Mouse (Mus musculus) heart, embryonic 12.5 days (tissue): ENCODE results near the gene Fut7. TPM values are rescaled to one million over a fixed set of nuclear protein-coding genes. Genes with fewer than 3 reads are reported as not detected.

Experiments
- ATAC-seq: fragments of 200-750 bp; cut with Nextera tagmentation; 2 replicates; pipeline ENCODE4 v1.8.0; 2017; ENCODE audit warnings: moderate TSS enrichment, moderate library complexity; ENCODE audit not compliant: insufficient number of reproducible peaks, low FRiP score
- H3K27ac ChIP-seq: fragments of 300-500 bp; sonication (generic); 2 replicates; pipeline ENCODE4 v1.5.1; 2016; ENCODE audit warnings: mild to moderate bottlenecking, moderate library complexity; ENCODE audit not compliant: poor library complexity, severe bottlenecking
- H3K27me3 ChIP-seq: fragments of 300-500 bp; sonication (generic); replicated peaks from 2 replicates; pipeline ENCODE4 v1.6.1; 2016; ENCODE audit warnings: mild to moderate bottlenecking, moderate library complexity
- H3K36me3 ChIP-seq: fragments of 300-500 bp; sonication (generic); 2 replicates; pipeline ENCODE4 v1.6.1; 2016; ENCODE audit warnings: mild to moderate bottlenecking, moderate library complexity
- H3K4me1 ChIP-seq: fragments of 300-500 bp; sonication (generic); replicated peaks from 2 replicates; pipeline ENCODE4 v1.6.1; 2016; ENCODE audit warnings: mild to moderate bottlenecking
- H3K4me2 ChIP-seq: fragments of 300-500 bp; sonication (generic); 2 replicates; pipeline ENCODE4 v1.6.1; 2016; ENCODE audit warnings: mild to moderate bottlenecking, moderate library complexity
- H3K4me3 ChIP-seq: fragments of 300-500 bp; sonication (generic); 2 replicates; pipeline ENCODE4 v1.5.1; 2016; ENCODE audit warnings: mild to moderate bottlenecking
- H3K9ac ChIP-seq: fragments of 300-500 bp; sonication (generic); 2 replicates; pipeline ENCODE4 v1.6.1; 2016; ENCODE audit warnings: mild to moderate bottlenecking, moderate library complexity
- H3K9me3 ChIP-seq: fragments of 300-500 bp; sonication (generic); replicated peaks from 2 replicates; pipeline ENCODE4 v1.6.1; 2016; ENCODE audit warnings: mild to moderate bottlenecking, moderate library complexity
- WGBS: fragments of 180-500 bp; shearing (Covaris S2); methylation state at CpG from one replicate; pipeline ENCODE4 v1.1.7; 2016; 5-methylcytosine and 5-hydroxymethylcytosine counted together
- microRNA-seq: library from miRNA; unstranded; fragments of <30 nt; microRNA quantifications from one replicate; pipeline ENCODE4, GENCODE M21; 2017
- polyA plus RNA-seq: library from polyadenylated mRNA; unstranded; fragments of >200 nt; fragmentation: Nextera tagmentation; extraction: Ambion mirVana; gene quantifications from 2 replicates; pipeline ENCODE4 v1.2.1, GENCODE M21; 2016

The Fut7 gene
- polyA plus RNA-seq, 1 experiment from 2014 or later: not detected

DNA sequence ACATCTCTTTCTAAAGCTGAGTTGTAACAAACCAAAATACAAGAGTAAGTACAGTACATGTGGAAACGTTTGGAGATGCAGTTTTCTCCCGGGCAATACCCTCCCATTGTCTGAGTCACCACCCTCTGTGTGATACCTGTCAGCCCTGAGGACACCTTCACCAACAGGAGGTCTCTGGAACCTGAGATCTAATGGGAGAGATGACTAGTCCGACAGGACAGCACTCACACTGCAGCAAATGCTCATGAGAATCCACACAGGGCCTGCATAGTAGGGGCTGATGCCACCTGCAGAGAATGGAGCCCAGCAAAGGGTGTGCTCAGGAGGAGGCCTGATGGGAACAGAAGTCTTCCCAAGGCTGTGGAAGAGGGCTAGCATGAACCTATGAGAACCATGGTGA is 38.3 kb downstream of the Fut7 start:
- Histone ChIP-seq H3K4me1 (peaks cover 25% of the 10 kb centered on the region), H3K9me3 (no peaks in the 10 kb centered on the region), H3K4me2 (peak overlapping the region; percentile 88), H3K36me3 (peaks cover 7% of the 10 kb centered on the region; the same call in 1 of the 2 replicates), H3K27me3 (no peaks in the 10 kb centered on the region), H3K4me3 (peak overlapping the region; percentile 72), H3K27ac (peak overlapping the region; percentile 46; the same call in 1 of the 2 replicates), H3K9ac (peak overlapping the region; percentile 12; the same call in 1 of the 2 replicates)
- 25% methylated on average over 3 of the region's 3 CpGs for WGBS
- no peak for ATAC-seq

DNA sequence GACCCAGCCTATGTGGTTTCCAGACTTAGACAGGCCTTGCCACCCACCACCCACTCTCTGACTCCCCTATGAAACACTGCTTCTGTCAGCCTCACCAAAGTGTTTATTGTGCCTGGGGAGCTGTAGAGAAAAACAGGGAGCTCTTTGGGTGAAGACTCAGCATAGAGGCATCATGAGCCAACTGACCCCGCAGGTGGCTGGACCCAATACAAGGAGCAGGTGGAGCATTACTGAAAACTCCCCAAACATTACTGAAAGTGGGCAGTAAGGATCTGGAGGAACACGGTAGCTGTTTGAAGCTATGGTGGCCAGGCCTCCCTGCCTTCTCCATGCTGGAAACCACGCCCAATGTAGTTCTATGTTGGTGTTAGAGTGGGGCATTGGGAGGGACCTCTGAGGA is 40.6 kb downstream of the Fut7 start:
- Histone ChIP-seq H3K27ac (no peak overlapping the region), H3K4me2 (no peak overlapping the region), H3K27me3 (no peaks in the 10 kb centered on the region), H3K4me1 (peaks cover 38% of the 10 kb centered on the region), H3K36me3 (0 out of 2 replicates have a peak, but pooled peaks cover under 1% of the 10 kb centered on the region), H3K4me3 (no peak overlapping the region), H3K9ac (no peak overlapping the region), H3K9me3 (no peaks in the 10 kb centered on the region)
- no peak for ATAC-seq
- WGBS: 72% methylated on average over 3 of the region's 3 CpGs

DNA sequence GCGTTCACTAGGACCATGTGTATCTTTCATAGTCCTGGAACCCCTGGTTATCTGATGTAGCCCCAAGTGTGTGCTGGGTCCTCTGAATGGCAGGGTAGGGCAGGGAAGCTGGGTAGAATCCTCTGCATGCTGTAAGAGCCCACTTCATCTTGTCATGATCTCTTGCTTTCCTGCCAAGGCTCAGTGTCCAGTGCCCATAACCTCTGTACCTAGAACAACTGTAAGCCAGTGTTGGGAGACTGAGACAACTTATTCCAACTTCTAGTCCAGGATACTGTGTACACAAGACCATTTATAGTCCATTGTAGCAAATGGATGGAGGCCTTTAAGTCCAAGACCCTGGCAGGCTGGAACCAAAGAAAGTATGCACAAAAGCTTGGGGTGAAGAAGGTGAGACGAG is 42.2 kb downstream of the Fut7 start:
- Histone ChIP-seq H3K9ac (no peak overlapping the region), H3K27me3 (no peaks in the 10 kb centered on the region), H3K4me3 (no peak overlapping the region), H3K4me2 (no peak overlapping the region), H3K9me3 (no peaks in the 10 kb centered on the region), H3K27ac (no peak overlapping the region), H3K4me1 (peaks cover 36% of the 10 kb centered on the region), H3K36me3 (no peaks in the 10 kb centered on the region)
- no peak for ATAC-seq
- 81% methylated on average over 2 of the region's 2 CpGs for WGBS

DNA sequence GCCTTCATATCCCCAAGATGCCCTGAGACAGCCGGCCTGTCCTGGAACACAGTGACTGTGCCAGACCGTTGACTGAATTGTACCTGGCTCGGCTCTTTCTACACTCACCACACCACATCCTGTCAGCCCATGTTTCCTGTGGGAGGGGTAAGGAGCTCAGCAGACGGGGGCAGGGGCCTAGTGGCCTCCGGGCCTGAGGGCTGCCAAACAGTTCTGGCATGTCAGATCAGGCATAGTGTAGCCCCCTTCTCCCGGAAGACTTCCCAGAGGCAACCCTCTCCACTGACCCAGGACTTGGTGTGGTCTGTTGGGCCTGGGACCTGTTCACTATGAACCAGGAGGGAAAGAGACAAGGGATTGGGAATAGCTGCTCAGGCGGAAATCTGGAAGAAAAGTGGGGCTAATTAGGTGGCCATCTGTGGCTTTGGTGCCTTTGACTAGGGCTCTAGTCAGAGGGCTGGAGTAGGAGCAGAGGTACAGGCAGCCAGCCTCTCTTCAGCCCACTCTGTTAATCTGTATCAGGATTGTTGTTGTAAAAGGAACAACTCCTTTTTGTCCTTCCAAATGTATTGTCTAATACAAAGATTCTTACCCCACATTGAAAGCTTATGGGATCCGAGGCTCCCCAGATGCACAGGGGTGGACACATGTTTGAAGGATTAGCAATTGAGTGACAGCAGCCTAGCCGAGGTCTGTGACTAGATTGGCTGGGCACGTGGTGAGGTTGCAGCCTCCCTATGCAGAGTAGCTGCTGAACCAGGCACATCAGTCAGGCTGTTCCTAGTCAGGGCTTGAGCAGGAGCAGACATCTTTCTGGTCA is 43.0 kb downstream of the Fut7 start:
- Histone ChIP-seq H3K4me2 (no peak overlapping the region), H3K27me3 (no peaks in the 10 kb centered on the region), H3K9ac (no peak overlapping the region), H3K36me3 (no peaks in the 10 kb centered on the region), H3K9me3 (no peaks in the 10 kb centered on the region), H3K27ac (no peak overlapping the region), H3K4me1 (peaks cover 34% of the 10 kb centered on the region), H3K4me3 (no peak overlapping the region)
- no peak for ATAC-seq
- WGBS: 45% methylated on average over 10 of the region's 10 CpGs

DNA sequence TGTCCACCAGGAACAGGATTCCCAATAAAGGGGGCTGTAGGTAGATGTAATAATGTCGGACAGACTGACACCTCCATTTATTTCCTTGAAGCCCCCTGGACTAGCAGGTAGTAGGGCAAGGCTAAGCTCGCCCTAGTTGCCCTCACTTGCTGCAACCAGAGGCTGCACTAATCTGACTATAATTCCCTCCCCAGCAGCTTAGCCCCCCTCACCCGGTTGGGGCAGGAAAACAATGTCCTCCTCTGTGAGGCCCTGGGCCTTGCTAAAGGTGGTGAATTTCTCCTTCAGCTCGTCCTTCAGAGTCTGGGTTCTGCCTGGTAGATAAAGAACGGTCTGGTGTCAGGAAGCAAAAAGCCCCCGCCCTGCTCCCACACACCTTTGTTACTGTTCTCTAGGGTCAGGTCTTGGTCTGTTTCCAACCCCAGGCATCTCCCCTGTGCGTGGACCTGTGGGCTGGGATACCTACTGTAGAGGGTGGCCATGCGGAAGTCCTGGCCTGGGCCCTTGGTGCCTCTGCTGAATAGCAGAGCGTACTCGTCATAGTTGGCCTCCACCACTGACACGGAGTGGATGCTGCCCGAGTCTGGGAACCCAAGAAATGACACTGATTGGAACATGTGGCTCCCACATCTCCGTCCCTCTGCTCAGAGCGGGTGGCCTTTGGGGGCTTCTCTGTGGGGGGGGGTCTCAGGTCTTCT is 44.7 kb downstream of the Fut7 start:
- no peaks in the 10 kb centered on the region for H3K36me3 ChIP-seq
- H3K9ac ChIP-seq: no peak overlapping the region
- no peak overlapping the region for H3K4me3 ChIP-seq
- H3K27ac ChIP-seq: no peak overlapping the region
- 63% methylated on average over 14 of the region's 14 CpGs for WGBS
- H3K4me1 ChIP-seq: peaks cover 29% of the 10 kb centered on the region
- H3K4me2 ChIP-seq: no peak overlapping the region
- no peak for ATAC-seq
- no peaks in the 10 kb centered on the region for H3K27me3 ChIP-seq
- H3K9me3 ChIP-seq: no peaks in the 10 kb centered on the region

DNA sequence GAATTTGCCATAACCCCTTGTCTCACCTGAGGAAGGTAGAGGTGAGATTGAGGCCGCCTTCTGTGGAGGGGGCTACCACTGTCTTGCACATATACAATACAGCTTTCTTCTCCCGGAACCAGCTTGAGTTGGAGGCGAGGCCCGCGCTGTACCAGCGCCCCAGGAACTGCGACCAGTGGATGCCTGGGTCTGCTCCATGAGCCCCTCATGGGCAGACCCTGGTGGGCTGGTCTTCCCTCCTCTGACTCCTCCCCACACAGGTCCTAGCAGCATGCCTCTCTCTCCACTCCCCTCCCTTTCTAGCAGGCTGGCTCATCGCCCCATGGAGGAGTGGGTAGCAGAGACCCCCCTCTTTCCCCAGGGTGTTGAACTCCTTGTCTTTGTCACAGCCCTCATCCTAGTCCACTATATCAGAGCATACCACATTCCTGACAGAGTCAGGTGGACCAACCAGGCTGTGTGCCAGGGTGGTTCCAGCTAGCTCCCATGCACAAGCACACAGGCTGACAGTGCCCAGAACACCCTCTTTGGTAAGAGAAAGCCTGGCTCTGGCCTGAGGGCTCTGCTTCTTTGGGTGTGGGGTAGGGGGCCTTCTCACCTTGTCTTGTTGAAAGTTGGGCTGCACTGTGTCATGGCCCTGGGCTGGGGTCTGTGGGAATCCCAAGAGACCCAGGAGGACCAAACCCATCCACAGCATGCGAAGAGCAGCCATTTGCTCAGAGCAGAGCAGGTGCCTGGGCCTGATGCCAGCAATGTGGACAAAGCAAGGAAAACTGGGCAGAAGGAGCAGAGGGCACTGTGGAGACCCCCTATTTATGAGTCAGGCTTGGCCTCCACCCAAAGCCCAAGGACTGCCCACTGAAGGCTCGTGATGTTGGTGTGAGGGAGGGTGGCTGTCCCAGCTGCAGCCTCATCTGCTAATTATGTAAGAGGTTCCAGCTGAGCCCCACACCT is 46.2 kb downstream of the Fut7 start:
- WGBS: 72% methylated on average over 10 of the region's 10 CpGs
- Histone ChIP-seq H3K9ac (no peak overlapping the region), H3K9me3 (no peaks in the 10 kb centered on the region), H3K4me3 (no peak overlapping the region), H3K27me3 (no peaks in the 10 kb centered on the region), H3K36me3 (no peaks in the 10 kb centered on the region), H3K4me1 (peaks cover 32% of the 10 kb centered on the region), H3K4me2 (no peak overlapping the region), H3K27ac (no peak overlapping the region)
- ATAC-seq: peak; percentile 25; the same call in 1 of the 2 replicates

DNA sequence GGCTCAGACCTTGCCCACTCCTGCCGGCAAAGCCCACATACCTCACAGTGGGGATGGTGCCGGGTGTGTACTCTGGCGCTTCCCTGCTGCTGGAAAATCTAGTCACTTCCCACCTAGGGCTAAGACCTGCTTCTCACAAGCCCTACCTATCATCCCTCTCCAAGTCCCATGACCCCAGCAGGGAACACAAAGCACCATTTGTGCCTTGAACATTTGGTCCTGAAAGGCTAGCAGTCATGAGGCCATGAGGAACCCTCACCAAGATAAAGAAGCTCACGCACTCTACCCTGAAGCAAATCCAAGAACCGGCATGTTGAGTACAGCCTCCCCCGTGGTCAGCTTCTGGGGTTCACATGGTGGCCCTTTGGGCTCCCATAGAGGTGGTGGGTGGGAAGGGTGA is 46.9 kb downstream of the Fut7 start, which contains the start of gene Ptgds:
Ptgds (minus strand) TSS at position 78 of the 400 bp plus-strand sequence.
- Histone ChIP-seq H3K4me1 (peaks cover 32% of the 10 kb centered on the region), H3K4me3 (no peak within 1 kb of the TSS), H3K4me2 (no peak within 1 kb of the TSS), H3K27me3 (no peaks in the 10 kb centered on the region; the same call in 1 of the 2 replicates), H3K9me3 (no peaks in the 10 kb centered on the region), H3K27ac (no peak within 1 kb of the TSS), H3K9ac (no peak within 1 kb of the TSS), H3K36me3 (no peaks in the 10 kb centered on the region)
- WGBS: 33% methylated on average over 6 of the region's 6 CpGs
- ATAC-seq: no peak

DNA sequence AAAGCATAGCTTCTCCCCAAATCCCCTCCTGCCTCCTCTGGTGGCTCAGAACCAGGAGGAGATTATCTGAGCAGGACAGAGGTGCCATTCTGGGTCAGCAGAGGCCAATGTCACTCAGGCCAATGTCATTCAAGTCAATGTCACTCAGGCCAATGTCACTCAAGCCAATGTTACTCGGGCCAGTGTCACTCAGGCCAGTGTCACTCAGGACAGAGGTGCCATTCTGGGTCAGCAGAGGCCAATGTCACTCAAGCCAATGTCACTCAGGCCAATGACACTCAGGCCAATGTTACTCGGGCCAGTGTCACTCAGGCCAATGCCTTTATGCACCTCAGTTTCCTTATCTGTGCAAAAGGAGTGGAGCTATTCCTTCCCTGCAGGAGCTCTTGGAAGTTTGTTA is 49.5 kb downstream of the Fut7 start:
- H3K36me3 ChIP-seq: no peaks in the 10 kb centered on the region
- H3K27me3 ChIP-seq: peaks cover 3% of the 10 kb centered on the region
- peaks cover 25% of the 10 kb centered on the region for H3K4me1 ChIP-seq
- ATAC-seq: no peak
- no peak overlapping the region for H3K9ac ChIP-seq
- no peaks in the 10 kb centered on the region for H3K9me3 ChIP-seq
- no peak overlapping the region for H3K4me3 ChIP-seq
- 68% methylated on average over 2 of the region's 2 CpGs for WGBS
- H3K27ac ChIP-seq: no peak overlapping the region
- H3K4me2 ChIP-seq: no peak overlapping the region

Small RNAs within 50 kb of the gene (microRNA-seq; reads per million reads assigned to microRNA genes)
- not detected for gene Mir3087

Other genes with a start within 250 kb of the Fut7 start
- 10.8 and 12.8 TPM in 2 replicates for gene Nrarp, start 242.5 kb upstream of the Fut7 start, polyA plus RNA-seq
- gene Tor4a, start 226.4 kb upstream of the Fut7 start, polyA plus RNA-seq: 6.6 and 7.0 TPM in 2 replicates
- 73.3 and 74.4 TPM in 2 replicates for gene Nelfb, start 211.8 kb upstream of the Fut7 start, polyA plus RNA-seq
- not detected in 2 replicates for gene Stpg3, start 208.6 kb upstream of the Fut7 start, polyA plus RNA-seq
- gene Fam166a, start 204.5 kb upstream of the Fut7 start, polyA plus RNA-seq: not detected in 2 replicates
- 388 and 392 TPM in 2 replicates for gene Tubb4b, start 198.6 kb upstream of the Fut7 start, polyA plus RNA-seq
- not detected in 2 replicates for gene Slc34a3, start 188.9 kb upstream of the Fut7 start, polyA plus RNA-seq
- gene Rnf224, start 186.5 kb upstream of the Fut7 start, polyA plus RNA-seq: not detected in 2 replicates
- gene Rnf208, start 181.0 kb upstream of the Fut7 start, polyA plus RNA-seq: 6.5 and 7.6 TPM in 2 replicates
- not detected in 2 replicates for gene Cysrt1, start 180.8 kb upstream of the Fut7 start, polyA plus RNA-seq
- gene AL732309.1, start 176.4 kb upstream of the Fut7 start, polyA plus RNA-seq: 2.6 and 3.2 TPM in 2 replicates
- gene Tmem203, start 167.8 kb upstream of the Fut7 start, polyA plus RNA-seq: 18.3 and 19.1 TPM in 2 replicates
- 4.9 and 5.1 TPM in 2 replicates for gene Tprn, start 160.6 kb upstream of the Fut7 start, polyA plus RNA-seq
- gene Ssna1, start 150.8 kb upstream of the Fut7 start, polyA plus RNA-seq: 131 and 133 TPM in 2 replicates
- gene Anapc2, start 150.8 kb upstream of the Fut7 start, polyA plus RNA-seq: 83.4 and 87.7 TPM in 2 replicates
- not detected in 2 replicates for gene Tmem210, start 135.1 kb upstream of the Fut7 start, polyA plus RNA-seq
- gene Lrrc26, start 133.4 kb upstream of the Fut7 start, polyA plus RNA-seq: not detected in 2 replicates
- 0.44 TPM in 1 of 2 replicates, not detected in the other for gene Grin1, start 104.1 kb upstream of the Fut7 start, polyA plus RNA-seq
- 34.0 and 40.9 TPM in 2 replicates for gene Man1b1, start 90.9 kb upstream of the Fut7 start, polyA plus RNA-seq
- gene Dpp7, start 66.9 kb upstream of the Fut7 start, polyA plus RNA-seq: 11.3 TPM in 2 replicates
- gene Uap1l1, start 57.6 kb upstream of the Fut7 start, polyA plus RNA-seq: 10.7 and 11.2 TPM in 2 replicates
- gene Sapcd2, start 50.9 kb upstream of the Fut7 start, polyA plus RNA-seq: 18.5 and 20.0 TPM in 2 replicates
- 0.18 and 0.44 TPM in 2 replicates for gene Entpd2, start 27.4 kb upstream of the Fut7 start, polyA plus RNA-seq
- 22.3 and 22.4 TPM in 2 replicates for gene Npdc1, start 23.9 kb upstream of the Fut7 start, polyA plus RNA-seq
- 4.8 and 5.0 TPM in 2 replicates for gene Abca2, start 5.4 kb downstream of the Fut7 start, polyA plus RNA-seq
- gene Clic3, start 33.6 kb downstream of the Fut7 start, polyA plus RNA-seq: 1.1 and 1.4 TPM in 2 replicates
- 22.1 and 22.7 TPM in 2 replicates for gene Paxx, start 37.8 kb downstream of the Fut7 start, polyA plus RNA-seq
- gene Ptgds, start 46.8 kb downstream of the Fut7 start, polyA plus RNA-seq: 2.4 and 2.6 TPM in 2 replicates
- gene Lcn12, start 70.6 kb downstream of the Fut7 start, polyA plus RNA-seq: not detected in 2 replicates
- 82.7 and 83.3 TPM in 2 replicates for gene Fbxw5, start 77.5 kb downstream of the Fut7 start, polyA plus RNA-seq
- 2.4 and 3.3 TPM in 2 replicates for gene C8g, start 78.5 kb downstream of the Fut7 start, polyA plus RNA-seq
- 21.1 and 22.3 TPM in 2 replicates for gene Traf2, start 123.7 kb downstream of the Fut7 start, polyA plus RNA-seq
- gene Edf1, start 134.6 kb downstream of the Fut7 start, polyA plus RNA-seq: 300 and 303 TPM in 2 replicates
- gene Mamdc4, start 151.6 kb downstream of the Fut7 start, polyA plus RNA-seq: 1.2 and 3.5 TPM in 2 replicates
- gene Phpt1, start 152.0 kb downstream of the Fut7 start, polyA plus RNA-seq: 161 and 164 TPM in 2 replicates
- gene Ajm1, start 158.5 kb downstream of the Fut7 start, polyA plus RNA-seq: 0.46 and 0.51 TPM in 2 replicates
- 48.6 and 49.2 TPM in 2 replicates for gene Rabl6, start 185.3 kb downstream of the Fut7 start, polyA plus RNA-seq
- gene Ccdc183, start 194.4 kb downstream of the Fut7 start, polyA plus RNA-seq: 0.12 and 0.14 TPM in 2 replicates
- 15.3 and 17.8 TPM in 2 replicates for gene Tmem141, start 198.7 kb downstream of the Fut7 start, polyA plus RNA-seq
- 0.63 and 1.1 TPM in 2 replicates for gene Fcna, start 204.8 kb downstream of the Fut7 start, polyA plus RNA-seq
- gene Lcn8, start 229.9 kb downstream of the Fut7 start, polyA plus RNA-seq: not detected in 2 replicates
- gene Lcn5, start 234.7 kb downstream of the Fut7 start, polyA plus RNA-seq: not detected in 2 replicates